Mouse (Mus musculus) thymus, postnatal 36 days (tissue): ENCODE measurements around the gene Tuba1c.

Experiments used
- DNase-seq, 2 experiments: peaks; one replicate each; pipeline ENCODE4 v3.0.0; 2022; ENCODE audit warnings: mixed read lengths in 2 of 2

Gene Tuba1c

GRCm38 (mm10) chr15:98997938-98998774, 31.5 kb upstream of the Tuba1c start:
- no peak for DNase-seq

- DNase-seq, result no peak
These were observed 30.9 kb upstream of the Tuba1c start for GRCm38 (mm10) chr15:98998775-98999157.

GRCm38 (mm10) chr15:99000535-99001283, 29.0 kb upstream of the Tuba1c start:
- DNase-seq, result peak in 1 of 2 experiments; percentile 33

GRCm38 (mm10) chr15:99001451-99001931, 28.2 kb upstream of the Tuba1c start:
- no peak for DNase-seq

- no peak for DNase-seq
These were observed 26.1 kb upstream of the Tuba1c start for GRCm38 (mm10) chr15:99003600-99003999.

- peak; percentile 56 to 74 for DNase-seq
These were observed 20.9 kb upstream of the Tuba1c start for GRCm38 (mm10) chr15:99008801-99009241.

GRCm38 (mm10) chr15:99010896-99011295, 18.8 kb upstream of the Tuba1c start:
- no peak for DNase-seq

- DNase-seq, result no peak
These were observed 17.7 kb upstream of the Tuba1c start for GRCm38 (mm10) chr15:99011946-99012345.

- no peak for DNase-seq
These were observed 15.1 kb upstream of the Tuba1c start for GRCm38 (mm10) chr15:99014496-99015030.

GRCm38 (mm10) chr15:99017355-99017761, 12.3 kb upstream of the Tuba1c start:
- DNase-seq, result no peak

GRCm38 (mm10) chr15:99017986-99018385, 11.7 kb upstream of the Tuba1c start:
- no peak for DNase-seq

- no peak for DNase-seq
These were observed 11.1 kb upstream of the Tuba1c start for GRCm38 (mm10) chr15:99018630-99019029.

GRCm38 (mm10) chr15:99019436-99019835, 10.3 kb upstream of the Tuba1c start:
- DNase-seq, result no peak

- no peak for DNase-seq
These were observed 9.5 kb upstream of the Tuba1c start for GRCm38 (mm10) chr15:99020171-99020570.

- no peak for DNase-seq
These were observed 8.4 kb upstream of the Tuba1c start for GRCm38 (mm10) chr15:99021255-99021654.

GRCm38 (mm10) chr15:99024668-99025314, 4.9 kb upstream of the Tuba1c start:
- peak; percentile 67 to 79 for DNase-seq

- no peak for DNase-seq
These were observed 4.3 kb upstream of the Tuba1c start for GRCm38 (mm10) chr15:99025414-99025813.

- peak; percentile 36 to 46 for DNase-seq
These were observed 3.4 kb upstream of the Tuba1c start for GRCm38 (mm10) chr15:99026259-99026658.

GRCm38 (mm10) chr15:99027116-99027515, 2.6 kb upstream of the Tuba1c start:
- DNase-seq, result no peak

GRCm38 (mm10) chr15:99028874-99029458, 725 bp upstream of the Tuba1c start:
- no peak for DNase-seq

GRCm38 (mm10) chr15:99030585-99031387, 1.1 kb downstream of the Tuba1c start:
- DNase-seq, result peak in 1 of 2 experiments; percentile 33

GRCm38 (mm10) chr15:99031388-99031675, 1.6 kb downstream of the Tuba1c start:
- no peak for DNase-seq
